Mouse (Mus musculus) cerebellum, adult 9-10 months (tissue): ENCODE results near the gene Olfr784.
"Not testable (repeated sequence)": the region's sequence is repeated elsewhere in the genome, so short reads cannot be mapped to it uniquely, and the experiment has no call there.

Source experiments
- DNase-seq: peaks from one replicate; pipeline ENCODE4 v3.0.0; 2022

Olfr784 gene

DNA sequence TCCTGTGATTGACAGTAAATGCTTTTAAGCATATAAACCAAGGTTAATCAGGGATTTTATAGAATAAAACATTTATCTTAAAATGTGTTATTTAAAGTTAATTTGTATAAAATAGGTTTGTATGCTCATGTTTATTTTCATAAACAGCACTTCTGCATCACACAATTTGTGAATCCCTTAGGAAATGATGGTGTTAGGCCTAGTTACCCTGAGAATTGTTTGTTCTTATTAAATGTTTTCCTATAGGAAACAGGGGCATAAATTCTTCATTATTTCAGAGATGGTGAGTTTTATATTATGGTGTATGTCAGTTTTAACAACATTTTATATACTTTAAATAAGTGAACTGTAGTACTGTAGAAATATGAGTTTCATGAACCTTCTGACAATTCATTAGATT is at the start of gene Olfr784:
Olfr784 (plus strand) TSS at position 301 of the 400 bp plus-strand sequence.
- no peak for DNase-seq

DNA sequence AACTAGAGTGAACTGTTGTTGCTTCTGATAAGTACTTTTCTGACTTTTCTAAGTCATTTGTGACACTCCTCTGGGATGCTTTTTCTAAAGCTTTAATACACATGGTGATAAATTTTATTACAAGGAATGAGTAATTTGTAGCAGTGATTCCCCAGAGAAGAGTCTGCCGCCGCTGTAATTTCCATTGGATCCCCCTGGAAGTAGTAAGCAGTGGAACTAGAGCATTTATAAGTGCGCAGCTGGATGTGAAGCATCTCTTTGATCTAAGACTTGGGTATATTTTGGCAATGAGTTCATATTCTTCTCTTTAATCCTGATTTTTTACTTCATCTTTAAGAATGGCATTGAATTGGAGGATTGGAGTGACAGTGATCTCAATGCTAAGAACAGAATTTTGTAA is 35.3 kb upstream of the Olfr784 start, which contains the start of gene Olfr782:
Olfr782 (plus strand) TSS at position 301 of the 400 bp plus-strand sequence.
- DNase-seq = no peak

DNA sequence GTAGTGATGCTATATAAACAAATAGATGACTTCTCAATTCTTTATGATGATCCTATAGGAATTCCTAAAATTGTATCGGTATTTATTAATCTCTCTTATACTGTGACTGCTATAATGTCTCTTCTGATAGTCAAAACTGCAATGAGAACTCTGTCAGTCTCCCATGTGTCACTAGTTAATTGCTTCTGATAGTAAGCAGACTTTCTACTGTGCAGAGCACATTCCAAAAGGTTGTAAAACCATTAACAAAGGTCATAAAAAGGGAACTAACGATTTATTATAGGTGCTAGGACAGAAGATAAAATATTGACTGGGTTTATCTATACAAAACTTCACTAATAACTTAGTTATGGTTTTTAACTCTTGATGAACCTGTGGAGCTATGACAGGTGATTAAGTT is 31.4 kb upstream of the Olfr784 start:
- not testable (repeated sequence) for DNase-seq

DNA sequence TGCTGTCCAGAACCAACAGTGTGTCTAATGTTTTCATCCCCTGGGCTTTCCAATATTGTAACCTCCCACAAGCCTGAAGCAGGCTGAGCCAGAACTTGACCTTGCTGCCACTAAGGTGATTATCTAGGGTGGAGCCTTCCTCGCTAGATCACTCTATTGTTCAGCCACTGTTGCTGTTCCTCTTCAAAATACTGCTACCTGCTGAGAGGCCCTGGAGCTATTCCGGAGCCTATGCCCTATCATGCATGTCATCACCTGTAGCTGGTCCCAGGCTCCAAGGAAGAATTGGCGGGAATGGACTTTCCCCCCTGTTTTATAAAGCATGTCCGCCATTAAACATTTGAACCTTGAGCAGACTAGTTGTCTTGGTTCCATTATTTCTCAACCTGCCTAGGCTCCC is 27.4 kb upstream of the Olfr784 start:
- not testable (repeated sequence) for DNase-seq

DNA sequence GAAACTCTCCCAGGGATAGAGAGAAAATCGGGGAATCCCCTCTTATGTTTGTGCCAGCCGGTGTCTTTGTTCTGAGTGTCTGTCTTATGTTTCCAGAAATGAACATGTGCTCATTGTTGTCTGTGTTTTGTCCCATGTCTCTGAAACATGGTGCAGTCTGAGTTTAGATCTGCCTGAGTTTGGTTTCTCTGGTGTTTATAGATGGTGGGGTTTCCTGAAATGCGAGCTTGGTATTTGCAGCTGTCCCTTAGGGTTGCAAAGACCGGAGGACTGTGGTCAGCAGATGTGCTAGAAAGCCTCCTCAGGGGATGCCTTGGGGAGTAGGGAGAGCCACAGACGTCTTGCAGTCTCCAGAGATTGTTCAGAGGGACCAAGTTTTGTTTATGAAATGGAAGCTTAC is 26.6 kb upstream of the Olfr784 start:
- DNase-seq = no peak

DNA sequence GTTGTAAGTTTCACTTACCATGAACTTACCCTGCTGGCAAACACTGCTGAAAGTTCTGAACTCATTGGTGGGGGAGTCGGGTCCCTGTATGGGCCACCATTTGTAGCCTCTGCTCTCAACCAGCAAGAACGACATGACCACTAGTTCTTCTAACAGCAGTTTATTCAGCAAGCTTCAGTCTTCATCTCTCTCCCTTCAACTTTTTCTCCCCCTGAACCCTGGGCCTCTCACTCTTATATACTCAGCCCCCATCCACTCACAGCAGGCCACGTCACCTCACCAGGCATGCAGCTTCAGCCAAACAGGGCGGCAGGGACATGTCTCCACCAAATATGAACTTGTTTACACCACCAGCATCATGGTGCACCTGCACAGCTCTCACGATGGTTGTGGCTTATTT is 9.8 kb upstream of the Olfr784 start:
- not testable (repeated sequence) for DNase-seq

DNA sequence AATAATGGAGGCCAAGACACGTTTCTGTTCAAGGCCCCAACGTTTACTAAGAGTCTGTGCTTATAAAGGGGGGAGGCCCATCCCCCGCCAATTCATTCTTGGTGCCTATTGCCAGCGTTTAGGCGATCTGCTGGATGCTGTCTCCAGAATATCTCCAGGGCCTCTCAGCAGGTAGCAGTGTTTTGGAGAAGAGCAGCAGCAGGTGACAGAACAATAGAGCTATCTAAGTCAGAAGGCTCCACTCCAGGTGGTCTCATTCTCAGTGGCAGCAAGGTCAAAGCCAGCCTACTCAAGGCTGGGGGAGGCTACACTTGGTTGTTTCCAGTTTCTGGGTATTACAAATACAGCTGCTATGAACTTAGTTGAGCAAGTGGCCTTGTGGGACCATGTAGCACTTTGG is 17.0 kb downstream of the Olfr784 start:
- no peak for DNase-seq

DNA sequence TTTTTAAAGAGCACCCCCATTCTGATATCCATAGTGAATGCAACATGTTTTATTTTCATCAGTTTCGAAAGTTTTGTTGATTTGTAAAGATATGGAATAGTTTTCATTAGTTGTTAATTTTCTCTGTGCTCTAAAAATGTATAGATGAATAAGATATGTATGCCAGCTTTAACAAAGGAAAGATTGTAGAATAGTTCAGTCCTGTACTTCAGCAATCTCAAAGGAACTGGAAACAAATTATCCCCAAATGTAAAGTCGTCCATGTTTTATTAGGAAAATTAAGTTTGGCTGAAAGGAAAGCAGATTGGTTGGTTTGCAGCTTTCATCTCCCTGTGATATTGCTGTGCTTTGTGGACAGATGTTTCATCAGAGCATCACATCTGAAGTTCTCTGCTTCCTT is 21.2 kb downstream of the Olfr784 start, which contains the start of gene Olfr785:
Olfr785 (plus strand) TSS at position 301 of the 400 bp plus-strand sequence.
- no peak for DNase-seq

DNA sequence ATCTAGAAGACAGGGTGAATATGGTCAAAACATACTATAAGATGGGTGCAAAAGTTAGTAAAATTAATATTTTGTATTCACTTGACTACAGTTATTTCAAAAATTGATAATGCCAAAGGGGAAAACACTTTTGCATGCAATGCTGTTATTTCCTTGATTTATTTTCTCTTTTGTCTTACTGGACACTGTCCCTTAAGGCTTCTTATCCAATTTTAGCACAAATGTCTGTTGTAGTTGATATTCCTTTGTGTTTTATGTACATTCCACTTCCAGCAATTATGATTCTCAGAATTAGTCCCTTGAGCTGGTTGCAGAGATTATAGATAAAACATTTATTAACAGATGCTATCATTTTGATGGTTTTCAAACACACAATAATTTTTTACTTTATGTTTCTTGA is 43.1 kb downstream of the Olfr784 start, which contains the start of gene Olfr786:
Olfr786 (plus strand) TSS at position 301 of the 400 bp plus-strand sequence.
- no peak for DNase-seq
